Mouse (Mus musculus) G1E (cell line): ENCODE results near the gene S100a3. TPM values are rescaled to one million over a fixed set of nuclear protein-coding genes. Genes with fewer than 3 reads are reported as not detected.

Experiments used
- ATAC-seq: 2 replicates; pipeline ENCODE4 v1.8.0; 2016; ENCODE audit warnings: mild to moderate bottlenecking; ENCODE audit not compliant: insufficient number of reproducible peaks, poor library complexity, low FRiP score, severe bottlenecking; ENCODE audit errors: extremely low read depth
- DNase-seq: peaks from one replicate; pipeline ENCODE4 v3.0.0; 2012; ENCODE audit warnings: low spot score
- H3K27me3 ChIP-seq: 2 replicates; pipeline ENCODE4 v1.6.1; 2012; ENCODE audit warnings: mild to moderate bottlenecking, low read length, inconsistent platforms; ENCODE audit not compliant: insufficient read depth
- H3K36me3 ChIP-seq: replicated peaks from 2 replicates; pipeline ENCODE3; 2012; ENCODE audit warnings: mild to moderate bottlenecking, inconsistent platforms
- H3K4me1 ChIP-seq: 2 replicates; pipeline ENCODE4 v1.6.1; 2012; ENCODE audit warnings: low read depth, low read length, inconsistent platforms, mixed read lengths; ENCODE audit not compliant: insufficient read depth
- H3K4me3 ChIP-seq: 2 replicates; pipeline ENCODE4 v1.5.1; 2012; ENCODE audit warnings: low read depth, mild to moderate bottlenecking, inconsistent platforms, low read length, moderate library complexity, mixed read lengths
- H3K9me3 ChIP-seq: replicated peaks from 2 replicates; pipeline ENCODE4 v1.6.1; 2012; ENCODE audit warnings: inconsistent platforms
- CTCF ChIP-seq: IDR thresholded peaks from 2 replicates; pipeline ENCODE4 v1.5.1; 2012; ENCODE audit warnings: low read depth, low read length, inconsistent platforms, mixed read lengths
- GATA1 ChIP-seq: IDR thresholded peaks from 2 replicates; pipeline ENCODE4 v1.6.1; 2012; ENCODE audit warnings: borderline replicate concordance, low read length, inconsistent platforms, mixed read lengths
- GATA2 ChIP-seq: IDR thresholded peaks from 2 replicates; pipeline ENCODE4 v1.6.1; 2012; ENCODE audit warnings: low read depth, low read length, inconsistent platforms, borderline replicate concordance
- POLR2AphosphoS5 ChIP-seq: IDR thresholded peaks from 2 replicates; pipeline ENCODE4 v1.6.1; 2012; ENCODE audit warnings: low read depth, low read length, inconsistent platforms; ENCODE audit not compliant: insufficient replicate concordance
- TAL1 ChIP-seq: conservative IDR thresholded peaks from 2 replicates; pipeline ENCODE4 v1.6.1; 2012; ENCODE audit warnings: low read depth, low read length, inconsistent platforms, mixed read lengths
- polyA plus RNA-seq: library from polyadenylated mRNA; stranded (reverse); fragments of >175 nt; gene quantifications from 2 replicates; pipeline ENCODE4 v1.2.3, GENCODE M21; 2012
- total RNA-seq, 2 experiments: library from RNA; stranded (forward) in 1 of 2; stranded (reverse) in 1 of 2; fragments of 200-1000 nt in 1 of 2; fragments of >200 nt in 1 of 2; fragmentation: Nextera tagmentation in 1 of 2; gene quantifications; 2 replicates each; pipeline ENCODE4 v1.2.3; 2014 to 2017

Gene S100a3
- total and polyA plus RNA-seq, 3 experiments, result 0.22 TPM; not detected in 2

DNA sequence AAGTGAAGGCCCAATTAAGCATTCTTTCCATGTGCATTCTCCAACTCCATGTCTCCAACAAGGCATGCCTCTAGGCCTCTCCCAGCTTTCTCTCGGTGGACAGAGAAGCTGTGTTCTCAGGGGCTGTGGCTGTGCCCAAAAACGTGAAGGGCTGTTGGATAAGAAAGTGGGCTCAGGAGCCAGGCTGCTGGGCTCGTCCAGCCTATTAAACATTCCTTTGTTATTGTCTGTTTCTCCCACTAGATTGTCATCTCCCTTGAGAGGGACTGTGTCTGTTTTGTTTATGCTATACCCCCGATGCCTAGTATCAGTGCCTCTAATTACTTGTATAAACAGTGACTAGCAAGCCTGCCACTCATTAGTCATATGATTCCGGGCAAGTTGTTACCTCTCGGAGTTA, 37.4 kb downstream of the S100a3 start:
- no peaks in the 10 kb centered on the region for H3K4me1 ChIP-seq
- no peak for ATAC-seq
- H3K4me3 ChIP-seq, result no peak overlapping the region
- TF ChIP-seq GATA2, result no peak
- H3K27me3 ChIP-seq, result peaks cover 3% of the 10 kb centered on the region; the same call in 1 of the 2 replicates
- no peaks in the 10 kb centered on the region for H3K36me3 ChIP-seq
- no peaks in the 10 kb centered on the region for H3K9me3 ChIP-seq
- DNase-seq, result no peak

- ATAC-seq, result no peak
- no peak for TF ChIP-seq CTCF
- TF ChIP-seq TAL1, result no peak
- no peak for TF ChIP-seq GATA2
- TF ChIP-seq GATA1, result no peak
- no peak for TF ChIP-seq POLR2AphosphoS5
- no peaks in the 10 kb centered on the region for H3K36me3 ChIP-seq
- H3K9me3 ChIP-seq, result no peaks in the 10 kb centered on the region
- no peaks in the 10 kb centered on the region for H3K4me1 ChIP-seq
- no peak for DNase-seq
- H3K27me3 ChIP-seq, result peaks cover 3% of the 10 kb centered on the region; the same call in 1 of the 2 replicates
- H3K4me3 ChIP-seq, result no peak overlapping the region
Observed at GRCm38 (mm10) chr3:90598212-90598611, 37.8 kb downstream of the S100a3 start.

- ATAC-seq (no peak), DNase-seq (no peak)
- TF ChIP-seq GATA2 (no peak), CTCF (no peak), TAL1 (no peak), GATA1 (no peak), POLR2AphosphoS5 (no peak)
- H3K9me3 ChIP-seq, result no peaks in the 10 kb centered on the region
- no peak overlapping the region for H3K4me3 ChIP-seq
- peaks cover 3% of the 10 kb centered on the region; the same call in 1 of the 2 replicates for H3K27me3 ChIP-seq
- H3K36me3 ChIP-seq, result no peaks in the 10 kb centered on the region
- H3K4me1 ChIP-seq, result no peaks in the 10 kb centered on the region
Observed at GRCm38 (mm10) chr3:90599401-90599800, 39.0 kb downstream of the S100a3 start.

- no peak for ATAC-seq
- Histone ChIP-seq H3K4me1 (no peaks in the 10 kb centered on the region), H3K36me3 (no peaks in the 10 kb centered on the region), H3K27me3 (peaks cover 3% of the 10 kb centered on the region; the same call in 1 of the 2 replicates), H3K4me3 (no peak overlapping the region), H3K9me3 (no peaks in the 10 kb centered on the region)
- no peak for DNase-seq
- no peak for TF ChIP-seq GATA1
- TF ChIP-seq POLR2AphosphoS5, result no peak
- no peak for TF ChIP-seq CTCF
- TF ChIP-seq GATA2, result no peak
- no peak for TF ChIP-seq TAL1
Observed at GRCm38 (mm10) chr3:90600036-90600435, 39.7 kb downstream of the S100a3 start.

DNA sequence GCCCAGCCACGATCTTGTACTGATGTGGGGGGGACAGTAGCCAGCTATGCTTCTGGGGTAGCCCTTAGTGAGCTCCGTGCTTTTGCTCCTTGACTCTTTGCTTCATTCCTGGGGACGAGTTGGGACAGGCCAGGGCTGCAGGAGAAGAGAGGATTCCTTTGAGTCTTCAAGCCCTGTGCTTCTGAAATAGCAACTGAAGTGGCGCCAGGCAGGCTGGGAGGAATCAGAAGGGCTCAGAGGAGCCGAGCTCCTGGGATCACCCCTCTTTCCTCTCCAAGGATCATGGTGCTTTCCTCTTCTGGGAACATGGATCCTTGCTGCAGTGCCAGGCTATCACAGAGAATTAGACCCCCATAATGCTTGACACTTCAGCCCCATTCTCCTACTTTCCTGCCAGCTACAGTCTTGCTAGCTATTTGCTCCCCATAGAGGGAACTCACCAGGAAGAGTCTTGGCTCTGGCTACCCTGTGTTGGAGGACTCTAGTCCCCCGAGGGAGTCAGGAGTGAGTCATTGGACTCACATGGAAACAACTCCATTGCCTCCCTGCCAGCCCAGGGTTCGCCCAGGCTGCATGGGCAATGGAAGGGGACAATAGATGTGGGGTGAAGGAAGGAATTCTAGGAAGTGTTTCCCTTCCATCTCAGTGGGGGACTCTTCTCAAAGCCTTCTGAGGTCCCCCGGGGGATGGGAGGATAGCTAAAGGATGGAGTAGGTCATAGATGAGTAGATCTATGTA, 40.2 kb downstream of the S100a3 start:
- H3K27me3 ChIP-seq, result peaks cover 3% of the 10 kb centered on the region; the same call in 1 of the 2 replicates
- ATAC-seq (no peak), DNase-seq (no peak)
- TF ChIP-seq TAL1, result no peak
- no peak for TF ChIP-seq GATA1
- TF ChIP-seq GATA2, result no peak
- no peak for TF ChIP-seq CTCF
- no peaks in the 10 kb centered on the region for H3K4me1 ChIP-seq
- no peaks in the 10 kb centered on the region for H3K36me3 ChIP-seq
- H3K4me3 ChIP-seq, result no peak overlapping the region
- H3K9me3 ChIP-seq, result no peaks in the 10 kb centered on the region

DNA sequence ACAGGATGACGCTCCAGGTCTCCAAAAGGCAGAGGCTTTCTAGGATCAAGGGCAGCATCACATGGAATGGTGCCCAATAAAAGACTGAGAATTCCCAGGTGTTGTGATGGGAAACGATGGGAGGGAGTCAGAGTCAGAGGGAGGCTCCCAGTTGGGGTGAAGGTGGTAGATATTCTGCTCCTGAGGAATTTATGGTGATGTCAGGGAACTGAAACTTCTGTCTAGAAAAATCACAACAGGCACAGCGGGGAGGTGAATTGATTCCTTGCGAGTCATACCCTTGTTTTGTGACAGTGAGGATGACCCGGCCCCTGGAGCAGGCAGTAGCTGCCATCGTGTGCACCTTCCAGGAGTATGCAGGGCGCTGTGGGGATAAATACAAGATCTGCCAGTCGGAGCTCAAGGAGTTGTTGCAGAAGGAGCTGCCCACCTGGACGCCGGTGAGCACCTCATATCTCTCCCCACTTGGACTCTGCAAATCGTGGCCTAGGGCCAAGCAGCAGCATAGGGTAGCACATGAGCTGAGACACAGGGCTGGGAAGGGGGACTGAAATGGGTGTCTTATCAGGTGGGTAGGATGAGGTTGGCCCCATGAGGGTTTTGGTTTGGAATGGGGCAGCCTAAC, 41.2 kb downstream of the S100a3 start, which contains the start of gene Gm42674:
Gene Gm42674, plus strand, starts transcription at position 419 of the 625 bp plus-strand sequence.
- peaks cover 3% of the 10 kb centered on the region; the same call in 1 of the 2 replicates for H3K27me3 ChIP-seq
- H3K4me3 ChIP-seq, result no peak within 1 kb of the TSS
- H3K4me1 ChIP-seq, result no peaks in the 10 kb centered on the region
- no peak for TF ChIP-seq TAL1
- TF ChIP-seq GATA2, result no peak
- no peak for TF ChIP-seq POLR2AphosphoS5
- TF ChIP-seq GATA1, result no peak
- TF ChIP-seq CTCF, result no peak
- H3K36me3 ChIP-seq, result no peaks in the 10 kb centered on the region
- DNase-seq (no peak), ATAC-seq (no peak)
- H3K9me3 ChIP-seq, result no peaks in the 10 kb centered on the region
